Mouse (Mus musculus) stomach, embryonic 14.5 days (tissue): Measurements from ENCODE around the gene Map3k5. TPM values are rescaled to one million over a fixed set of nuclear protein-coding genes. Genes with fewer than 3 reads are reported as not detected.
"Not testable (repeated sequence)": the region's sequence is repeated elsewhere in the genome, so short reads cannot be mapped to it uniquely, and the experiment has no call there.

Experiments used
- ATAC-seq: fragments of 200-750 bp; cut with Nextera tagmentation; 2 replicates; pipeline ENCODE4 v1.8.0; 2017; ENCODE audit warnings: low read depth, moderate TSS enrichment; ENCODE audit not compliant: insufficient number of reproducible peaks, insufficient read depth, low FRiP score
- H3K27ac ChIP-seq: fragments of 300-500 bp; sonication (generic); 2 replicates; pipeline ENCODE4 v1.5.1; 2014; ENCODE audit warnings: mild to moderate bottlenecking, low read length, moderate library complexity, mixed read lengths
- H3K27me3 ChIP-seq: fragments of 300-500 bp; sonication (generic); 2 replicates; pipeline ENCODE4 v1.6.1; 2014; ENCODE audit warnings: low read length, control low read depth, mixed read lengths; ENCODE audit not compliant: control insufficient read depth, insufficient read depth
- H3K36me3 ChIP-seq: fragments of 300-500 bp; sonication (generic); 2 replicates; pipeline ENCODE4 v1.6.1; 2014; ENCODE audit warnings: mild to moderate bottlenecking, control low read depth, low read length, moderate library complexity, mixed read lengths; ENCODE audit not compliant: control insufficient read depth, insufficient read depth
- H3K4me1 ChIP-seq: fragments of 300-500 bp; sonication (generic); 2 replicates; pipeline ENCODE4 v1.6.1; 2014; ENCODE audit warnings: low read length, control low read depth, mixed read lengths; ENCODE audit not compliant: control insufficient read depth, insufficient read depth
- H3K4me2 ChIP-seq: fragments of 300-500 bp; sonication (generic); replicated peaks from 2 replicates; pipeline ENCODE4 v1.6.1; 2014; ENCODE audit warnings: low read depth, low read length, control low read depth
- H3K4me3 ChIP-seq: fragments of 300-500 bp; sonication (generic); 2 replicates; pipeline ENCODE4 v1.5.1; 2014; ENCODE audit warnings: low read depth, low read length, control low read depth
- H3K9ac ChIP-seq: fragments of 300-500 bp; sonication (generic); replicated peaks from 2 replicates; pipeline ENCODE4 v1.6.1; 2014; ENCODE audit warnings: low read depth, mild to moderate bottlenecking, control low read depth, low read length, moderate library complexity, mixed read lengths
- H3K9me3 ChIP-seq: fragments of 300-500 bp; sonication (generic); 2 replicates; pipeline ENCODE4 v1.6.1; 2016; ENCODE audit warnings: low read depth, low read length, control low read depth; ENCODE audit not compliant: control insufficient read depth
- WGBS: fragments of 180-500 bp; shearing (Covaris S2); extraction: QIAGEN DNeasy Blood & Tissue Kit; methylation state at CpG from one replicate; pipeline ENCODE4 v1.1.7; 2014; 5-methylcytosine and 5-hydroxymethylcytosine counted together
- polyA plus RNA-seq: library from polyadenylated mRNA; unstranded; fragments of >200 nt; fragmentation: Nextera tagmentation; extraction: Ambion mirVana; gene quantifications from 2 replicates; pipeline ENCODE4 v1.2.1, GENCODE M21; 2014

The Map3k5 gene
- polyA plus RNA-seq, 1 experiment from 2014 or later: 4.6 TPM

GRCm38 (mm10) chr10:19962746-19963145 is 28.5 kb downstream of the Map3k5 start:
- no peaks in the 10 kb centered on the region for H3K27me3 ChIP-seq
- H3K9me3 ChIP-seq: no peaks in the 10 kb centered on the region
- no peak overlapping the region for H3K4me3 ChIP-seq
- H3K4me2 ChIP-seq: no peak overlapping the region
- H3K9ac ChIP-seq: no peak overlapping the region
- peaks cover 12% of the 10 kb centered on the region; the same call in 1 of the 2 replicates for H3K4me1 ChIP-seq
- ATAC-seq: no peak
- no peak overlapping the region for H3K27ac ChIP-seq
- H3K36me3 ChIP-seq: no peaks in the 10 kb centered on the region
- WGBS: 76% methylated on average over 4 of the region's 4 CpGs

GRCm38 (mm10) chr10:19963206-19963605 is 28.9 kb downstream of the Map3k5 start:
- Histone ChIP-seq H3K4me3 (no peak overlapping the region), H3K36me3 (no peaks in the 10 kb centered on the region), H3K9ac (no peak overlapping the region), H3K27ac (no peak overlapping the region), H3K9me3 (no peaks in the 10 kb centered on the region), H3K4me2 (no peak overlapping the region), H3K27me3 (no peaks in the 10 kb centered on the region), H3K4me1 (peaks cover 12% of the 10 kb centered on the region; the same call in 1 of the 2 replicates)
- no peak for ATAC-seq
- WGBS: 60% methylated on average over 1 of the region's 1 CpGs

GRCm38 (mm10) chr10:19964105-19964504 is 29.8 kb downstream of the Map3k5 start:
- 59% methylated on average over 4 of the region's 4 CpGs for WGBS
- H3K4me3 ChIP-seq: no peak overlapping the region
- H3K27ac ChIP-seq: no peak overlapping the region
- no peaks in the 10 kb centered on the region for H3K9me3 ChIP-seq
- no peak overlapping the region for H3K9ac ChIP-seq
- ATAC-seq: no peak
- H3K4me1 ChIP-seq: peaks cover 12% of the 10 kb centered on the region; the same call in 1 of the 2 replicates
- no peaks in the 10 kb centered on the region for H3K36me3 ChIP-seq
- no peak overlapping the region for H3K4me2 ChIP-seq
- H3K27me3 ChIP-seq: no peaks in the 10 kb centered on the region

GRCm38 (mm10) chr10:19966597-19966996 is 32.3 kb downstream of the Map3k5 start:
- WGBS: 76% methylated on average over 6 of the region's 6 CpGs
- H3K27ac ChIP-seq: no peak overlapping the region

GRCm38 (mm10) chr10:19968445-19968844 is 34.2 kb downstream of the Map3k5 start:
- Histone ChIP-seq H3K4me2 (no peak overlapping the region), H3K36me3 (no peaks in the 10 kb centered on the region), H3K27me3 (no peaks in the 10 kb centered on the region), H3K4me3 (no peak overlapping the region), H3K9me3 (no peaks in the 10 kb centered on the region), H3K4me1 (peaks cover 9% of the 10 kb centered on the region; the same call in 1 of the 2 replicates), H3K9ac (no peak overlapping the region), H3K27ac (no peak overlapping the region)
- ATAC-seq: no peak
- WGBS: 73% methylated on average over 8 of the region's 8 CpGs

More at GRCm38 (mm10) chr10:19966597-19966996, 32.3 kb downstream of the Map3k5 start:
- no peak overlapping the region for H3K9ac ChIP-seq
- H3K4me3 ChIP-seq: no peak overlapping the region
- no peak for ATAC-seq
- H3K4me2 ChIP-seq: no peak overlapping the region
- no peaks in the 10 kb centered on the region for H3K9me3 ChIP-seq
- H3K4me1 ChIP-seq: peaks cover 9% of the 10 kb centered on the region; the same call in 1 of the 2 replicates
- H3K27me3 ChIP-seq: no peaks in the 10 kb centered on the region
- H3K36me3 ChIP-seq: no peaks in the 10 kb centered on the region

- no peaks in the 10 kb centered on the region for H3K9me3 ChIP-seq
- no peaks in the 10 kb centered on the region for H3K36me3 ChIP-seq
- no peak overlapping the region for H3K4me2 ChIP-seq
- H3K27ac ChIP-seq: no peak overlapping the region
- no peaks in the 10 kb centered on the region for H3K27me3 ChIP-seq
- H3K9ac ChIP-seq: no peak overlapping the region
- no peak for ATAC-seq
- WGBS: 78% methylated on average over 14 of the region's 14 CpGs
- H3K4me3 ChIP-seq: no peak overlapping the region
- peaks cover 7% of the 10 kb centered on the region; the same call in 1 of the 2 replicates for H3K4me1 ChIP-seq
Measured at GRCm38 (mm10) chr10:19969831-19970460, 35.7 kb downstream of the Map3k5 start.

- H3K27ac ChIP-seq, H3K36me3 ChIP-seq, H3K4me1 ChIP-seq, H3K4me2 ChIP-seq, H3K9me3 ChIP-seq, H3K9ac ChIP-seq, ATAC-seq, H3K27me3 ChIP-seq, H3K4me3 ChIP-seq: not testable (repeated sequence)
- 83% methylated on average over 5 of the region's 7 CpGs for WGBS
Measured at GRCm38 (mm10) chr10:19971491-19971890, 37.2 kb downstream of the Map3k5 start.

GRCm38 (mm10) chr10:19973321-19974108 is 39.2 kb downstream of the Map3k5 start:
- Histone ChIP-seq H3K36me3 (no peaks in the 10 kb centered on the region), H3K27ac (no peak overlapping the region), H3K9ac (no peak overlapping the region), H3K4me3 (no peak overlapping the region), H3K9me3 (no peaks in the 10 kb centered on the region), H3K4me2 (no peak overlapping the region), H3K4me1 (no peaks in the 10 kb centered on the region), H3K27me3 (no peaks in the 10 kb centered on the region)
- 77% methylated on average over 12 of the region's 12 CpGs for WGBS
- ATAC-seq: no peak
